Mouse (Mus musculus): ENCODE data around the gene Rtl9. TPM values are rescaled to one million over a fixed set of nuclear protein-coding genes. Genes with fewer than 3 reads are reported as not detected.

Gene Rtl9
- total RNA-seq (2021) = under 1 TPM; 0.35 to 0.37 TPM
- long read RNA-seq, experiment 1 = 0 reads
- long read RNA-seq, experiment 2 = 0 reads

DNA sequence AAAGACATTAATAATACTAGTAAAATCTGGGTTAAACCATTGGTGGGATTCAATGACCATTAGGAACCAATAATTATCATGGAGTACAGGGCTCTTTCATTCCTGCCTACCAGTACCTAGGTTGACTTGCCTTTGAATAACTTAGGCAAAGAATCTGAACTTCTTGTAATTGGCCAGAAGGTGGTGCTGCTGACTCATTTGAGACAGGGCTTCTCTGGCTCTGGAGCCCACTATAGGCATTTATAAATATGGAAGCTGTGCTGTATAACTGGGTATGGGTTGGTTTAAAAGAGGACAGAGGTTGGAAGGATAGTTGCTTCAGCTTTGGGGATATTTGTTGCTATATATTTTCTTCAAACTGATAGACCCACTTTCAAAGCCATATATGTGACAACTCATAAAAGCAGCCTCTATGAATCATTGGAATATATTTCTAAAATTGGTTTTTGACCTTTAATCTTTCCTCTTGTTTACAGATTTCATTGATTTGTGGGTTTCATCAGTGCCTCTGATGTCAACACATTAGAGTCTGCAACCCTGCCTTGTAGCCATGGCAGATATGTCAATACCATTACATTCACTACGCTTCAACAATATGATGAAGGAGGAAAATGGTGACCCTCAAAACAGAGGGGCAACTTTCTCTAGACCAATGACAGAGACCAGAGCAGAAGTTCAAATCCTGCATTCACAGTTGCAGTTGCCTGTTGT is at the start of gene Rtl9:
Gene Rtl9 (plus strand): TSS at position 551 of the 711 bp plus-strand sequence.
- intact Hi-C loops (cut with DNase I; ENCODE audit: low total_unique reads) = no loop called here
- DNase-seq = no peak

DNA sequence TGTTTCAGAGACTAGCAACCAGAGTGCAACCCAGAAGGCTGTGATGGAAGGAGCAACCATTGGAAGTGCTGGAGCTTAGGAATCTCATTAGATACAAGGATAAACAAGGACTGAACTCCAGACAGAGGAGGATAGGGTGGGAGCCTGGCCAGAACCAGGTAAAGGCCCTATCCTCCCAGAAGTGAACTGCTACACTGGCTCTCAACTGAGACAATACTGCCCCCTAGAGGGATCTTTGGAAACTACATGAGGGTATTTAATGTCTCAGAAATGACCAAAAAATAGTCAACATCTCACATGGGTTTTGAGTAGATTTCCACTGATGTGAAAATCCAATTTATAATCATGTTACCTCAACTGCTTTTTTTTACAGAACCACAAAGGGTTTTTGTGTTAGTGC is 47.9 kb upstream of the Rtl9 start:
- DNase-seq = no peak
- intact Hi-C loops (cut with DNase I; ENCODE audit: low total_unique reads) = loop anchor here (2.0 kb wide), 1 partner anchor 231 kb away; no protein-coding TSS in a partner anchor

DNA sequence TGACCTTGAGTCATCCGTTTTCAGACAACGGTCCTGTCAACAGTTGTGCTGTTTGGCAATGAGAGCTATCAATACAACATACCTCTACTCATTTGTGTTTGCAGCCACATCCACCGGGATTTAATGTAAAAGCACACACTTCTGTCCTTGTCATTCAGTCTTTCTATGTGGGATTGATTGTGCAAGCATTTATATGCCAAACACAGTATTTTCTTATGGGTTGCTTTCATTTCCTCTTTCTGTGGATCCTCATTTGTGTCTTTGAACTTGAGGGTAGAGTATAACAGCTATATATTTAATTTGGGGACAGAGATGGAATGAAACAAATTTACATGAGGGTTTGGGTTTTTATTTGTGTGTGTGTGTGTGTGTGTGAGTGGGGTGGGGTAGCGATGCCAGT is 47.5 kb upstream of the Rtl9 start:
- DNase-seq = no peak
- intact Hi-C loops (cut with DNase I; ENCODE audit: low total_unique reads) = loop anchor here (2.0 kb wide), 1 partner anchor 231 kb away; no protein-coding TSS in a partner anchor

DNA sequence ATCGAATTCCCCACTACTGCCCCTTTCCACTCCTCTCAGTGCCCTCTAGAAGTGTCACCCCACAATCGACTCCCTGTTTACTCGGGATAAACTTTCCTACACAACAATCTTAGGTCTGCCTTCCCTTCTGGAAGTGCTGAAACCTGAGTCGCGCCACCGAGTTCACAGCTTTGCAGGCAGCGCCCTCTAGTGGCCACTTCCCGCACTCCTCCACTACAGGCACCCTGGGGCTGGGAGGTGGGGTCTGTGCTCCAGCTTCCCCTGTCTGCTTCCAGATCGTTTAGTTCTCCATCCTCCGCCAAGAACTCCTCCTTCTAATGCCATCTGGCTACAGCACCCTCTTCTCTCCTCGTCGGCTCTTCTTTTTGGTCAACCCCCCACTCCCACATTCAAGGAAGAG is 40.6 kb upstream of the Rtl9 start:
- intact Hi-C loops (cut with DNase I; ENCODE audit: low total_unique reads) = no loop called here

DNA sequence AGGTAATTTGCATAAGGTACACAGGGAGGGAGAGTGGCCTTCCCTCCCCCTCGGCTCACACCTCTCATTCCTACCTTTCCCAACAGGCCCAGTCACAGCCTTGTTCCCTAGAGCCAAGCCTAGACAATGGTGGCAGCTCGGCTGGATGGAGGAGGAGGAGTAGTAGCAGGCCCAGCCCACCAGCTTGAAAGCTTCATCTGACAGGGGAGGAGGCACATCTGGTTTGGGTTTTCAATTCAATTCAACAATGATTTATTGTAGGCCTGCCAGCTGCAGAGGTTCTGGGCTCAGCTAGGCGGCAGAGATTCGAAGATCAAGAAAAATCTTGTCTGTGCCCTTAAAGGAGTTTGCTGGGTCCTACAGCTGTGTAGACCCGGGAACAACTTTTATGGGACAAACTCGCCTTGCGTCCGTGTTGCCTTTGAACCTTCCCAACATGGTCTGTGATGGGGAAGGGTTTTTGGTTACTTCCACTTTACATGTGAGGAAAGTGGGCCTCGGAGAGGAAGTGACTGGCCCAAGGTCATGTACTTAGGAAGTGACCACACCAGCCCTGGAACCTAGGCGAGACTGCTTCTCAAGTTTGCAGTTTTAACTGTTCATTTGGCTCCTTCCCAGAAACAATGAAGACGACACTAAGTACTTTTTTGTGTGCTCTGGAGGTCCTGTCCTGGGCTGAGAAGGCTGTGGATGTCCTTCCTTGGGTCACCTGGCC is 36.6 kb upstream of the Rtl9 start:
- DNase-seq = no peak
- intact Hi-C loops (cut with DNase I; ENCODE audit: low total_unique reads) = no loop called here

More for the DNA sequence above, 40.6 kb upstream of the Rtl9 start:
- peak; percentile 79 for DNase-seq

DNA sequence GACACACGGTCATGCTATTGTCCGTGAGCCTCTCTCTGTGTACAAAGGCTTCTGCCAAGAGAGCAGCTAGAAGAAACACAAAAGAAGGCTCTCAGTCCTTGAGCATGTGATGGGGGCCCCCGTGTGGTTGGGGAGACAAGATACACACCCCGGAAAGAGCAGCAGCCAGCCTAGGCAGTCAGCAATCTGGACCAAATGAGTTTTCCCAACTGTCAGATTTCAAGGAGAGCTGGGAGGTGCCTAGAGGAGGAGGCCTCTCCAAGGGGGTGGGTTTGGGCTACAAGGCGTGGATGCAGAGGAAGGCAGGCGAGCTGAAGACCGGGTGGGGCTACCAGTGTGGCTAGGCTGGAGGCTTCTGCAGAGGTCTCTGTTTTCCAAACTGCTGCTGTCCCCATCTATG is 35.6 kb upstream of the Rtl9 start:
- intact Hi-C loops (cut with DNase I; ENCODE audit: low total_unique reads) = no loop called here
- DNase-seq = peak; percentile 24

DNA sequence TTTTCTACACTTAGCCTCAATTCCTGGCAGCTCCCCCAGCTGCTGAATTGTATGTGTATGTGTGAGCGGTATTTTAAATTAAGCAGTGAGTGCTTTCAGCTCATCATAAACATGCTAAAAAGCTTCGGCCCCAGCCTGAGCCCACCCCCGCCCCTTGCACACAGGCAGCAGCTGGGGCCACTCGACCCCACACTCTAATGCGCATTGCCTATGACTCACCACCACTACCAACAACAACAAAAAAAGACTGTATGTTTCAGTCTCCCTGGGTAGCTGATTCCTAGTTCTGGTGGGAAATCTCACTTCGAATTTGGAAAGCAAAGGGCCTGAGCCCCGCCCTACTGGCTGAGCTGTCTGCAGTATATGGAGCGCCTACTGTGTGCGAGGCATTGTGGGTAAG is 35.1 kb upstream of the Rtl9 start:
- intact Hi-C loops (cut with DNase I; ENCODE audit: low total_unique reads) = no loop called here
- no peak for DNase-seq

DNA sequence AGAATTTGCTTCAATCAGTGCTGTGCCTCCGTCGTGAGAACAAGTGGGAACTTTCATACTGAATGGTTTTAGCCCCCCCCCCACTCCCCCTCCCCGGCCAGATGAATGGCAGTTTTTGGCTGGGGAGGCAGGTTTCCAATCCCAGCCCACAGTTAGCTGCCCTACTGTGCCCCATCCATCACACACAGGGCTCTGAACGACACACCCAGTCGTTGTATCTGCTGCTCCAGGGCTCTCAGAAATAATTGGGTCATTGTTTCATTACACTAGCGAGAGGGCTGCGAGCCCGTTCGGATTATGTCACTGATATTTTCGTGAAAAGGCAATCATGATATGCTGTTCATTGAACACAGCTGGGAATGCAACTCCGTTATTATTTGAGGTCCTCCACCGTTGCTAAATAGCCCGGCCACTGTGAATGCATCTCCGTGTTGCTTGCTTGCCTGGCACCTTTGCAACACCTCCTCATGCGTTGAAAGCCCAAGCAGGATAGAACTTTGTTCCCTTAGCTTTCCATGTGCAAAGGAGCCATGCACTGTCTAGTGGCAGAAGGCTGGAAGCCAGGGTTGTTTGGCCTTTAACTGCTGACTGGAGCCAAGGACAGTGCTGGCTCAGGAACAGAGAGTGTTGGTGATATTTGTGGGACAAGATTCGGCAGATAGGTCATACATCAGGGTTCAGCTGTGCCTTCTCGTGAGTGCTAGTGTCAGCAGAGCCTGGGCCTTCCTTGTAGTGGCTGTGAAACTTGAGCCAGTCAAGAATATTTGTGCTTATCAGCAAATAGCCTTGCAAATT is 32.9 kb upstream of the Rtl9 start:
- intact Hi-C loops (cut with DNase I; ENCODE audit: low total_unique reads) = no loop called here

DNA sequence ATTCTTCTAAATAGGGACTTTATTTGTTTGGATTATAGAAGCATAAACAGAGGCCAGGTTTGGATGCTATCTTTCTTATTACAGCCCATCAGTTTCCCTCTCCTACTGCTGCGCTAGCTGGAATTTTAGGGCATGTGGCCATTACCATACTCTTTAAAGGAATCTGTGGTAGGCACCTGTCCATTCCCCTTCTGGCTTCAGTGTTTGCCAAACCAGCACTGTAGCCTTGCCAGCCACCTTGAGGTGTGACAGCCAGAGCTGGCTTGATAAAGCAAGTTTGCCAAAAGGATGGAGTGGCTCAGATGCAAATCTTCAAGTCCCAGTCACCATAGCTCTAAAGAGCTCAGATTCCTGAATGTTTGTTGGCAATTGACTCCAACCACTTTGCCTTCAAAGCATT is 32.3 kb upstream of the Rtl9 start:
- DNase-seq = no peak

More for the DNA sequence above, 32.9 kb upstream of the Rtl9 start:
- peak; percentile 42 for DNase-seq

DNA sequence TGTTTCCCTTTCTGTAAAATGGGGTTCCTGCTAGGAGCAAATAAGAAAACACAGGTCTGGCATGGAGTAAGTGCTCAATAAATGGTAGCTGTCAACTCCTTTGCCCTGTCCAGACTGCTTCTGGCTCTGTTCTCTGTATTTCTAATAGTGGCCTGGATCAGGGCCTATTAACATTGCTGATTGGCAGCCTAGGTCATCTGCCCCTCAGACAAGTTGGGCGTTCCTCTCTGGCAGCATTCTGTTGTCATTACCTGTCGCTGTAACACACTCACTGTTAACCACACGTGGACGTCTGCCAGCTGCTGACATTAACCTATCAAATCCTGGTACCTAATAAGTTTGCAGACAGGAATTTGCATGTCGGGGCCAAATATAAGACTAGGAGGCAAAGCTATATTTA is 31.8 kb upstream of the Rtl9 start:
- no peak for DNase-seq
- intact Hi-C loops (cut with DNase I; ENCODE audit: low total_unique reads) = no loop called here

More for the DNA sequence above, 32.3 kb upstream of the Rtl9 start:
- intact Hi-C loops (cut with DNase I; ENCODE audit: low total_unique reads) = no loop called here

DNA sequence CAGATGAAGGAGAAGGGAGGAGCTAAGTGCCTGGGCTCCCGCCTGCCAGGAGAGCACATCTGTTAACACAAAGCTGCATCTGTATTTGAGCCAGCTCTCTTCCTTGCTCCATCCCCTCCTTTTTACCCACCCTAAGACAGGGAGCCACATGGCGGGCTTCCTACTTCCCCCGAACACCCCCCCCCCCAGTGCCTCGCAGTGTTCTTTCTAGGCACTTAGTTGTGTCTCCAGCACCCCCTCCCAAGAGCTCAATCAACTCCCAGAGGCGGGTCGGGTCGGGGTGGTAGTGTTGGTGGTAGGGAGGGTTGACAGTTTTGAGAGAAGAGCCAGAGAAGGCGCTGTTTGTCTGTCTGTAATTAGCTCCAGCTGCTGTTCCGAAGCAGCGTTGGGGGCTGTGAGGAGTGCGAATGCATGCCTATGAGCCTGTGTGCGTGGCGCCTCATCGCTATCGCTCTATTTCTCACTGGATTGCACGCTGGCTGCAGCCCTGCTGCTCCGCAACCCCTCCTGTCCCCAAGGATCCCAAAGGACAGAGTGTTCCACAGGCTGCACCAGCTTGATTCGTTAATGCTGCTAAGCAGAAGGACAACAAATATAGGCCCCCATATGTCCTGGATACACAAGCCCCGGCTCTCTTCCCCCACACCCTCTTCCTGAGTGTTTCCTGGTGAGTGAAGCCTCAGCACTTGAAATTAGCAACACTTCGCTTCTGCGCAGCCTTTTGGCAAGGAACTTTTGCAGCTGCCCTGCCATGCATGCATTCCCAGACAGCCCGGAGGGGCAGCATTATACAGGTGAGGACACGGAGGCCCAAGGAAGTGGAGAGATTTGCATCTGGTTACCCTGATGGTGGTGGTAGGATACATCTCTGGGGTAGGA is 18.7 kb upstream of the Rtl9 start:
- no peak for DNase-seq
- intact Hi-C loops (cut with DNase I; ENCODE audit: low total_unique reads) = no loop called here

DNA sequence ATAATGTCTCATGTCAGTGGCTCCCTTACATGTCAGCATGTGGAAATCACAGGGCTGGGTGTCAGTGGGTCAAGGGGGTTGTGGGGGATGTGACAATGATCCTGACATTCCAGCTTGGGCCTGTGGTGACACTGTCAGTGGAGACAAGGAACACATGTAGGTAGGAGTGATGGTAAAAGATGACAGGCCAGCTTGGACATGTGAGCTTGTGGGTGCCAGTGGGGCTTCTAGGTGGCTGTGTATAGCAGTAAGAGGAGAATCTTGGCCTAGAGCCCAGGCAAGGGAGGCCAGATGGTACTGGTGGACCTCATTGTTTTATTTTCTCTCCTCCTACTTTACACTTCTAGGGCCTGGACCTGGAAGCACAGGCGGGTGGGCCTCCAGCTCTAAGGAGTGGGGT is 16.7 kb upstream of the Rtl9 start:
- no peak for DNase-seq
- intact Hi-C loops (cut with DNase I; ENCODE audit: low total_unique reads) = no loop called here

DNA sequence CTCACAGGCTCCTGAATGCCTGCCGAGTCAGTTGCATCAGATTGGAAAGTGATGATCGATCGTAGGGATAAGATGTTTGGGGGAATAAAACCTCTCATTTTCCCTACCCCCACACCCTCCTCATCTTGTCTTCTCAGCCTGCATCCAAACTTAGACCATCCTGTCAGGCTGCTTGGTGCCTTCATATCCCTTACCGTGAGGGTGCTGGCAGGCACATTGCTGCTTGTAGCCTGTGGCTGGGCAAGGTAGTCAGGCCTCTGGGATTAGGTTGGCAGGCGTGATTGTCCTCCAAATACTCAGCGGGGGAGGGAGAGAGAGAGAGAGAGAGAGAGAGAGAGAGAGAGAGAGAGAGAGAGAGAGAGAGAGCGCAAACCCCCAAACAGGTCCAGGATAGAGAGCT is 11.2 kb upstream of the Rtl9 start:
- no peak for DNase-seq
- intact Hi-C loops (cut with DNase I; ENCODE audit: low total_unique reads) = no loop called here

DNA sequence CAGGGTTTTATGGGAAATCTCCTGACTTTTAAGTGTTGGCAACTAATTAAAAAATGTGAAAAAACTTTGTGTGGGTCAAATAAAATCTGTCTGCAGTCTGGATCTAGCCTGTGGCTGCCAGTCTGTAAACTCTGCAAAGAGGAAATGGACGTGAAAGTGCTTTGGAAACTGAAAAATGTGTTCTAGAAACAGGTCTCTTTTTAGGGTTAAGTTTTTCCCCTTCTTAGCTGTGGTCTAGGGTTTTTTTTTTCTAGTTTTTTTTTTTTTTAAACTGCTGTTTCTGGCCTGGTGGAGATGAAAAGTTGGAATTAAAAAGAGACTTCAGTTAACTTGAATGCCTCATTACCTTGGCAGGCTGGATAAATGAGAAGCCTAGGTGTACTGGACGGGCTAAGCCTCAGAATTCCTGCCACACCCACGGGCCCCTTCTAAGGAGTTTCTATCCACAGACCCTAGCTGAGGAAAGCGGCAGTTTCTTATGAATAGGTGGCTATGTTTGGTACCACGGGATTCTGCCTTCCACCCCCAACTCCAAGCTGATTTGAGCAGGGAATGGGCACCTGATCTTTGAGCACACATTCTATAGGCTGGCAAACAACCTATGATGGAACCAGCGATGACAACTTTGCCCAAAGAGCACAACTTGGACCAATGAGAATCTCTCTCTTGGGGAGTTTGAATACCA is 8.3 kb upstream of the Rtl9 start:
- intact Hi-C loops (cut with DNase I; ENCODE audit: low total_unique reads) = no loop called here
- no peak for DNase-seq

DNA sequence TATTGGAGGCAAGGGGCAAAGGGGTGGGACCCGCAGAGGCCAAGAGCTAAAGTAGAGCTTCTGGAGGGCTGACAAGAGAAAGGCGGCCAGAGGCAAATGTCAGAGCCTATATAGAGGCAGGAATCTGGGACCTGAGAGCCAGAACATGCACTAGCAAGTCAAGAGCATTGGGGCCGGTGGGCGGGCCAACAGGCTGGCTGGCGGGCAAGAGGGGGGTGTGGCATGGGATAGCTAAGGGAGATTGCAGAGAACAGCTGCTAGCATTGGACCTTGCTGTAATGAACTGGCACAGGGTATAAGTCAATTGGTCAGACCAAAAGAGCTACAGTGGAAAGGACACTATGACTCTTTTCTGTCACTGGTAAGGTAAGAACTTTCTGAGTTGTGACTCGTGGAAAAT is 1.8 kb upstream of the Rtl9 start:
- intact Hi-C loops (cut with DNase I; ENCODE audit: low total_unique reads) = no loop called here
- peak; percentile 43 for DNase-seq

DNA sequence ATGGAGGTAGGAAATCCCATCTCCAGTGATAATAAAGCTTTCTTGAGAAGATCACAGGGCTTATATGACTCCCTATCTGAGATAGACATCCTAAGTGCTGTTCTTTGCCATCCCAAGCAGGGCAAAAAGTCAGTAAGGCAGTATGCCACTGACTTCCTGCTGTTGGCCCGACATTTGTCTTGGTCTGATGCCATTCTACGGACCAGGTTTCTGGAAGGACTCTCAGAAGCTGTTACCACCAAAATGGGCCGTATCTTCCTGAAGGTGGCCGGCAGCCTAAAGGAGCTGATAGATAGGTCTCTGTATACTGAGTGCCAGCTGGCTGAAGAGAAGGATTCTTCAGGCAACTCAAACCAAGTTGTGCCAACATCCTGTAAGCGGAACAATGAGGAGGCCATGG is 3.8 kb downstream of the Rtl9 start:
- no peak for DNase-seq
- intact Hi-C loops (cut with DNase I; ENCODE audit: low total_unique reads) = loop anchor here (5.0 kb wide), 1 partner anchor 344 kb away; no protein-coding TSS in a partner anchor

DNA sequence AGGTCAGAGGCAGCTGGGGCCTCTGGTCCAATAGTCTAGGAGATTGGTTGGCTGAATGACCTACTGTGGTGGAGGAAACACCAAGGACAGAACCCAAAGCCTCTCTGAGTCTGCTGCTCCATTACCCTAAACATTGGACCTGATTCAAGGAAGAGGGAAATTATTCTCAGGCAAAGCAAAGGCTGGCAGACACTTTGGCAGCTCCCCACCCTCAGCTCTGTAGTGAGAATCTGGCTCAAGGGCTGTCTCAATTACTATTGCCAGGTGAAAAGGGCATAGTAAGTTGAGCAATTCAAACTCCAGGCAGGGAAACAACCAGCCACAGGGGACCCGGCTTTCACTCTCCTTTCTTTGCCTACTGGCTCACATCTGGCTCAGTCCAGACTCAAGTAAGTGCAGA is 6.5 kb downstream of the Rtl9 start:
- intact Hi-C loops (cut with DNase I; ENCODE audit: low total_unique reads) = no loop called here
- DNase-seq = no peak

DNA sequence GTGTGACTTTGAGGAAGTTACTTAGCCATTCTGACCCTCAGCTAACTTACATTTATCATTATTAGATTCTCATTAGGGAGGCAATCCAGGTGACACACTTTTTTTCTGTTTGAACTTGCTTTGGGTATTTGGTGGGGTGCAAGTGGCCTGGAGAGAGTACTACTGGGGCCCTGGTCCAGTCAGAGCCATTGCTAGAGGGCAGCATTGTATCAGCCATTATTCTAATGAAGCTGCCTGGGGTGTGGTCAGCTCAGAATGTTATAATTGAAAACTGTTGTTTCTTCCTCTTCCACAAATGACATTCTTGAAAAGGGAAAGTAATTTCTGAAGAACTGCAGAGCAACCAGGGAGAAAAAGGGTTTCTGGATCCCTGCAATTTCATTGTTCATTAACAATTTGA is 13.2 kb downstream of the Rtl9 start:
- no peak for DNase-seq
- intact Hi-C loops (cut with DNase I; ENCODE audit: low total_unique reads) = no loop called here

Data from gastrocnemius, postnatal 14 days (tissue).